Mouse (Mus musculus) cortical plate, adult 2 months (tissue): ENCODE measurements around the gene F12.

ENCODE experiments used
- CTCF ChIP-seq: fragments of 200-500 bp; IDR thresholded peaks from 2 replicates; pipeline ENCODE4 v1.5.1; 2011; ENCODE audit warnings: mild to moderate bottlenecking, control low read depth, low read length; ENCODE audit not compliant: insufficient read depth; ENCODE audit errors: extremely low read depth
- POLR2A ChIP-seq: fragments of 200-500 bp; IDR thresholded peaks from 2 replicates; pipeline ENCODE4 v1.6.1; 2011; ENCODE audit warnings: mild to moderate bottlenecking, low read length, control low read depth; ENCODE audit not compliant: insufficient read depth; ENCODE audit errors: extremely low read depth

GRCm38 (mm10) chr13:55431889-55432685 lies 5.5 kb upstream of the F12 start:
- no peak for TF ChIP-seq POLR2A
- TF ChIP-seq CTCF, result no peak
